Mouse (Mus musculus) lung, postnatal 0 days (tissue): ENCODE measurements around the gene Sphk2. TPM values are rescaled to one million over a fixed set of nuclear protein-coding genes. Genes with fewer than 3 reads are reported as not detected.

Source experiments
- ATAC-seq: fragments of 200-750 bp; cut with Nextera tagmentation; 2 replicates; pipeline ENCODE4 v1.8.0; 2017; ENCODE audit warnings: moderate library complexity
- DNase-seq: peaks from one replicate; pipeline ENCODE4 v3.0.0-alpha.2; 2016; ENCODE audit warnings: low spot score
- H3K27ac ChIP-seq: fragments of 300-500 bp; sonication (generic); 2 replicates; pipeline ENCODE4 v1.5.1; 2014; ENCODE audit warnings: antibody characterized with exemption, mild to moderate bottlenecking, low read length, mixed read lengths
- H3K27me3 ChIP-seq: fragments of 300-500 bp; sonication (generic); replicated peaks from 2 replicates; pipeline ENCODE4 v1.6.1; 2014; ENCODE audit warnings: low read length, mixed read lengths; ENCODE audit not compliant: insufficient read depth
- H3K36me3 ChIP-seq: fragments of 300-500 bp; sonication (generic); 2 replicates; pipeline ENCODE4 v1.6.1; 2014; ENCODE audit warnings: low read length, mixed read lengths; ENCODE audit not compliant: insufficient read depth
- H3K4me1 ChIP-seq: fragments of 300-500 bp; sonication (generic); 2 replicates; pipeline ENCODE4 v1.6.1; 2014; ENCODE audit warnings: antibody characterized with exemption, low read depth, low read length, mixed read lengths; ENCODE audit not compliant: insufficient read depth
- H3K4me2 ChIP-seq: fragments of 300-500 bp; sonication (generic); replicated peaks from 2 replicates; pipeline ENCODE4 v1.6.1; 2014; ENCODE audit warnings: low read depth, mild to moderate bottlenecking, low read length, moderate library complexity, mixed read lengths
- H3K4me3 ChIP-seq: fragments of 300-500 bp; sonication (generic); 2 replicates; pipeline ENCODE4 v1.5.1; 2014; ENCODE audit warnings: low read depth, low read length
- H3K9ac ChIP-seq: fragments of 300-500 bp; sonication (generic); replicated peaks from 2 replicates; pipeline ENCODE4 v1.6.1; 2014; ENCODE audit warnings: low read depth, mild to moderate bottlenecking
- H3K9me3 ChIP-seq: fragments of 300-500 bp; sonication (generic); 2 replicates; pipeline ENCODE4 v1.6.1; 2016; ENCODE audit warnings: low read length, mixed read lengths
- CTCF ChIP-seq: IDR thresholded peaks from 2 replicates; pipeline ENCODE4 v1.5.1; 2016; ENCODE audit warnings: antibody characterized with exemption, mild to moderate bottlenecking
- EP300 ChIP-seq: IDR thresholded peaks from 2 replicates; pipeline ENCODE4 v1.6.1; 2016; ENCODE audit warnings: antibody characterized with exemption, mild to moderate bottlenecking, control low read depth
- WGBS: fragments of 180-500 bp; shearing (Covaris S2); extraction: QIAGEN DNeasy Blood & Tissue Kit; methylation state at CpG from one replicate; pipeline ENCODE4 v1.1.7; 2014; 5-methylcytosine and 5-hydroxymethylcytosine counted together
- polyA plus RNA-seq: library from polyadenylated mRNA; unstranded; fragments of >200 nt; fragmentation: Nextera tagmentation; extraction: Ambion mirVana; gene quantifications from 2 replicates; pipeline ENCODE4 v1.2.1, GENCODE M21; 2015

Gene Sphk2
- polyA plus RNA-seq, 1 experiment from 2014 or later = 18.2 TPM

GRCm38 (mm10) chr7:45721642-45722347 is 4.0 kb upstream of the Sphk2 start:
- TF ChIP-seq CTCF = no peak
- TF ChIP-seq EP300 = no peak
- Histone ChIP-seq H3K4me1 (peaks cover 4% of the 10 kb centered on the region; the same call in 1 of the 2 replicates), H3K36me3 (peaks cover 23% of the 10 kb centered on the region), H3K9ac (no peak overlapping the region), H3K27me3 (no peaks in the 10 kb centered on the region), H3K9me3 (no peaks in the 10 kb centered on the region), H3K4me3 (no peak overlapping the region), H3K4me2 (no peak overlapping the region), H3K27ac (no peak overlapping the region)
- no peak for ATAC-seq
- DNase-seq = no peak
- 56% methylated on average over 13 of the region's 13 CpGs for WGBS

DNA sequence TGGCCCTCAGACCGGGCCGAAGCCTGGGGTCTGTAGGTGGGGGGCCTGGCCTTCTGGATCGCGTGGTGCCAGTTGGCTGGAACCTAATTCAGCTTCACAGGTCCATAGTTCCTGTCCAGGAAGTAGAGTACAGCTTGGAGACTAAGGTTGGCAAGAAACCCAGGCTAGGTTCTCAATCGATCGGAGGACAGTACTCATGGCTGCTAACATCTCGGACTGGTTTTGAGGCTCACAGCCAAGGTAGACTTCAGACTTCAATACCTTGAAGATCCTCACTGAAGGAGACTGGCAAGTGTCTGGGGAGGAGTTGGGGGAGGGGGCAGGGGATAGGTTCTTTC is 3.4 kb upstream of the Sphk2 start:
- WGBS = 56% methylated on average over 7 of the region's 7 CpGs
- no peaks in the 10 kb centered on the region for H3K9me3 ChIP-seq
- no peak overlapping the region for H3K9ac ChIP-seq
- H3K36me3 ChIP-seq = peaks cover 23% of the 10 kb centered on the region
- TF ChIP-seq CTCF (no peak), EP300 (no peak)
- no peak for DNase-seq
- H3K4me2 ChIP-seq = no peak overlapping the region
- ATAC-seq = no peak
- no peak overlapping the region for H3K27ac ChIP-seq
- H3K4me1 ChIP-seq = peaks cover 10% of the 10 kb centered on the region; the same call in 1 of the 2 replicates
- no peak overlapping the region for H3K4me3 ChIP-seq
- H3K27me3 ChIP-seq = no peaks in the 10 kb centered on the region

GRCm38 (mm10) chr7:45720413-45721233 is 2.8 kb upstream of the Sphk2 start, which contains the start of gene Fam83e:
Gene Fam83e, plus strand, starts transcription at chr7:45721212.
- Histone ChIP-seq H3K9me3 (no peaks in the 10 kb centered on the region), H3K4me1 (peaks cover 16% of the 10 kb centered on the region), H3K9ac (no peak within 1 kb of the TSS), H3K27me3 (no peaks in the 10 kb centered on the region), H3K4me3 (no peak within 1 kb of the TSS), H3K36me3 (peaks cover 23% of the 10 kb centered on the region), H3K27ac (no peak within 1 kb of the TSS), H3K4me2 (no peak within 1 kb of the TSS)
- DNase-seq = peak; percentile 59
- TF ChIP-seq CTCF (peak; percentile 46), EP300 (no peak)
- WGBS = 65% methylated on average over 12 of the region's 14 CpGs
- peak; percentile 11 for ATAC-seq

DNA sequence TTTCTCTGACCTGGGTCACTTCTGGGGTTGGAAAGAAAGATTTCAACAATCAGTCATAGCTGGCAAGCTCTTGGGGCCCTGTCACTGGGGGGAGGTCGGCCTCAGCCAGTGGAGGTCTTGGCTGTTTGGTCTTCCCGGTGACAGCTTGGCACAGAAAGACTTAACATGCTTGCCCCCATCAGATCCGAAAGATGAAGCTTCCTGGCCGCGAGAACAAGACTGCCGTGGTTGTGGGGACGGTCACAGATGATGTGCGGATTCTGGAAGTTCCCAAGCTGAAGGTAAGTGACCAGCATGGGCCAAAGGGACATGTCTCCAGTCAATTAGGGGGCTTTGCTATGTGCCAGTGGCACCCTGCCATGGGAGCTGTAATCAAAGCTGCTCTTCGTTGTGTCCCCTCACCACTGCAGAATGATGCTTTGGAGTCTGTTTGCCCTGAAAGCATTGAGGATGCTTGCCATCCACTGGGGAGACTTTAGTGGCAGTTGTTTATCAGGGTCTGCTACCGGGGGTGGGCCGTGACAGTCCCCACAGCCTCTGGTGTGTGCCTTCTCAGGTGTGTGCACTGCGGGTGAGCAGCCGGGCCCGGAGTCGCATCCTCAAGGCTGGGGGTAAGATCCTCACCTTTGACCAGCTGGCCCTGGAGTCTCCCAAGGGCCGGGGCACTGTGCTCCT is 2.1 kb upstream of the Sphk2 start:
- DNase-seq (peak; percentile 4), ATAC-seq (no peak)
- no peaks in the 10 kb centered on the region for H3K27me3 ChIP-seq
- H3K27ac ChIP-seq = no peak overlapping the region
- peak overlapping the region; percentile 72; the same call in 1 of the 2 replicates for H3K9ac ChIP-seq
- H3K9me3 ChIP-seq = no peaks in the 10 kb centered on the region
- WGBS = 81% methylated on average over 15 of the region's 16 CpGs
- H3K4me3 ChIP-seq = no peak overlapping the region
- TF ChIP-seq EP300 (no peak), CTCF (no peak)
- peaks cover 17% of the 10 kb centered on the region for H3K36me3 ChIP-seq
- peaks cover 18% of the 10 kb centered on the region for H3K4me1 ChIP-seq
- no peak overlapping the region for H3K4me2 ChIP-seq

DNA sequence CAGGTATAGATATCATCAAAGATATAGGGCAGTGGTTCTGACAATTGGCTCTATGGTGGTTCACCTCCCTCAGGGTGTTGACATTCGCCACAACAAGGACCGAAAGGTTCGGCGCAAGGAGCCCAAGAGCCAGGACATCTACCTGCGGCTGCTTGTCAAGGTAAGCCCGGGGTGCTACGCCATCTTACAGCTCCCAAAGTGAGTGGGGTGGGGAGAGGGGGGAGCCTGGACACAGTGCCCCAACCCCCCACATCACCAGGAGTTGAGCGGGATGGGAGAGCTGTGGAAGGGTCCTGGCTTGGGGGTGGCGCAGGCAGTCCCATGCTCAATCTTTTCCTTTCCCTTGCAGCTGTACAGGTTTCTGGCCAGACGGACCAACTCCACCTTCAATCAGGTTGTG is 1.4 kb upstream of the Sphk2 start:
- 76% methylated on average over 10 of the region's 10 CpGs for WGBS
- ATAC-seq (no peak), DNase-seq (no peak)
- Histone ChIP-seq H3K36me3 (peaks cover 15% of the 10 kb centered on the region), H3K4me3 (0 out of 2 replicates have a peak overlapping the region, but pooled peaks have one; percentile 79), H3K4me1 (peaks cover 18% of the 10 kb centered on the region), H3K27me3 (no peaks in the 10 kb centered on the region), H3K27ac (no peak overlapping the region), H3K9me3 (no peaks in the 10 kb centered on the region), H3K9ac (peak overlapping the region; percentile 72; the same call in 1 of the 2 replicates), H3K4me2 (peak overlapping the region; percentile 55)
- no peak for TF ChIP-seq EP300
- TF ChIP-seq CTCF = no peak

- Histone ChIP-seq H3K9me3 (no peaks in the 10 kb centered on the region), H3K4me2 (peak overlapping the region; percentile 55), H3K36me3 (peaks cover 8% of the 10 kb centered on the region), H3K4me1 (peaks cover 18% of the 10 kb centered on the region), H3K4me3 (peak overlapping the region; percentile 79), H3K9ac (peak overlapping the region; percentile 72), H3K27ac (peak overlapping the region; percentile 90), H3K27me3 (no peaks in the 10 kb centered on the region)
- TF ChIP-seq EP300 = no peak
- TF ChIP-seq CTCF = no peak; the same call in 1 of the 2 replicates
- DNase-seq (peak; percentile 81), ATAC-seq (peak; percentile 10; the same call in 1 of the 2 replicates)
- under 1% methylated on average over 20 of the region's 20 CpGs for WGBS
Measured at GRCm38 (mm10) chr7:45718331-45718730, 529 bp upstream of the Sphk2 start.
